Mouse (Mus musculus) ovary, postnatal 36 days (tissue): ENCODE data around the gene Zfp956.
"Not testable (repeated sequence)": the region's sequence is repeated elsewhere in the genome, so short reads cannot be mapped to it uniquely, and the experiment has no call there.

Experiments
- DNase-seq: peaks from one replicate; pipeline ENCODE4 v3.0.0; 2022; ENCODE audit warnings: low spot score, mixed read lengths

Zfp956 gene

GRCm38 (mm10) chr6:47968166-47968565 is 15.0 kb downstream of the Zfp956 start:
- not testable (repeated sequence) for DNase-seq

GRCm38 (mm10) chr6:47974599-47974998 is 21.4 kb downstream of the Zfp956 start:
- no peak for DNase-seq

GRCm38 (mm10) chr6:47978897-47979368 is 25.7 kb downstream of the Zfp956 start:
- DNase-seq, result peak; percentile 75

- no peak for DNase-seq
These were observed 30.7 kb downstream of the Zfp956 start for GRCm38 (mm10) chr6:47983936-47984335.

- no peak for DNase-seq
These were observed 42.5 kb downstream of the Zfp956 start for GRCm38 (mm10) chr6:47995661-47996060.

GRCm38 (mm10) chr6:48010727-48011126 is 57.5 kb downstream of the Zfp956 start:
- no peak for DNase-seq
